Mouse (Mus musculus) adrenal gland (tissue): ENCODE data around the gene Klf7.

Experiments
- intact Hi-C: fragments of 180-260 bp; cut with DNase I; formaldehyde crosslinking; loops from one replicate; pipeline ENCODE4 v1.15.1; 2025

Klf7 gene

GRCm38 (mm10) chr1:64106127-64106526, 16.0 kb downstream of the Klf7 start:
- intact Hi-C loops = no loop called here

- intact Hi-C loops = no loop called here
These were observed 16.9 kb downstream of the Klf7 start for GRCm38 (mm10) chr1:64105181-64105646.

- intact Hi-C loops = no loop called here
These were observed 17.4 kb downstream of the Klf7 start for GRCm38 (mm10) chr1:64104665-64105064.

GRCm38 (mm10) chr1:64101331-64101730, 20.8 kb downstream of the Klf7 start:
- intact Hi-C loops = no loop called here

- intact Hi-C loops = no loop called here
These were observed 23.3 kb downstream of the Klf7 start for GRCm38 (mm10) chr1:64098800-64099199.

- intact Hi-C loops = no loop called here
These were observed 24.3 kb downstream of the Klf7 start for GRCm38 (mm10) chr1:64097640-64098287.

GRCm38 (mm10) chr1:64093018-64093417, 29.1 kb downstream of the Klf7 start:
- intact Hi-C loops = no loop called here

GRCm38 (mm10) chr1:64091591-64091990, 30.5 kb downstream of the Klf7 start:
- intact Hi-C loops = no loop called here

GRCm38 (mm10) chr1:64090566-64090965, 31.5 kb downstream of the Klf7 start:
- intact Hi-C loops = no loop called here

- intact Hi-C loops = no loop called here
These were observed 32.4 kb downstream of the Klf7 start for GRCm38 (mm10) chr1:64089691-64090090.

- intact Hi-C loops = no loop called here
These were observed 33.3 kb downstream of the Klf7 start for GRCm38 (mm10) chr1:64088604-64089320.

- intact Hi-C loops = no loop called here
These were observed 34.2 kb downstream of the Klf7 start for GRCm38 (mm10) chr1:64087657-64088603.

GRCm38 (mm10) chr1:64085875-64086274, 36.2 kb downstream of the Klf7 start:
- intact Hi-C loops = no loop called here

- intact Hi-C loops = no loop called here
These were observed 36.7 kb downstream of the Klf7 start for GRCm38 (mm10) chr1:64085361-64085760.

- intact Hi-C loops = no loop called here
These were observed 37.4 kb downstream of the Klf7 start for GRCm38 (mm10) chr1:64084706-64085105.

- intact Hi-C loops = no loop called here
These were observed 40.3 kb downstream of the Klf7 start for GRCm38 (mm10) chr1:64081791-64082190.

GRCm38 (mm10) chr1:64081217-64081616, 40.9 kb downstream of the Klf7 start:
- intact Hi-C loops = no loop called here

GRCm38 (mm10) chr1:64080263-64080662, 41.8 kb downstream of the Klf7 start:
- intact Hi-C loops = no loop called here

GRCm38 (mm10) chr1:64078747-64079211, 43.3 kb downstream of the Klf7 start:
- intact Hi-C loops = no loop called here

GRCm38 (mm10) chr1:64078011-64078746, 43.9 kb downstream of the Klf7 start:
- intact Hi-C loops = no loop called here

GRCm38 (mm10) chr1:64074051-64074450, 48.0 kb downstream of the Klf7 start:
- intact Hi-C loops = no loop called here
